Mouse (Mus musculus): Measurements from ENCODE around the gene Filip1l.

DNA sequence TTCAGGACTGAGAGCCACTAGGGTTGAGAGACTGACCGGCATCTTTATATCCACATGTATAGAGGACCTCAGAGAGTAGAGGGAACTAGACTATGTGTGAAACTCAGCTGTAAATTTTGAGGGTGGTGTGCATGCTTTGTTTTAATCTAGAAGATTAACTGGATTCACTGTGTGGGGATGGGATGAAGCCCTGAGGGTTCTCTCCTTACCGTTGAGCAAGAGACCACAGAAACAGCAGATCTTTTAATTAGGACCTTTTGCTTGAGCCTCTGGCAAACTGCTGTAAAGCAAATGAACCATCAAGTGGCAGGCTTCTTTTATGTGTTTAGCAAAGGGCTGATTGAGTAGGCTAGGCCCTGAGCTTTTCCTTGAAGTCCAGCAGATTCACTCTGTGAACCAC lies 103.1 kb downstream of the Filip1l start:
- TF ChIP-seq POLR2A (IDR thresholded peaks at IDR 0.05; ENCODE audit: low read depth, low read length) (no peak), CTCF (IDR thresholded peaks at IDR 0.05; ENCODE audit: borderline replicate concordance, insufficient read depth, low read length) (no peak)
